Mouse (Mus musculus) olfactory bulb, adult 2 months (tissue): ENCODE results near the gene Stra6.

Experiments used
- CTCF ChIP-seq: fragments of 200-500 bp; IDR thresholded peaks from 2 replicates; pipeline ENCODE4 v1.5.1; 2012; ENCODE audit warnings: low read depth, mild to moderate bottlenecking, low read length, moderate library complexity; ENCODE audit not compliant: insufficient read depth
- POLR2A ChIP-seq: fragments of 200-500 bp; IDR thresholded peaks from 2 replicates; pipeline ENCODE4 v1.6.1; 2012; ENCODE audit warnings: mild to moderate bottlenecking, low read depth, low read length, moderate library complexity; ENCODE audit not compliant: insufficient read depth

DNA sequence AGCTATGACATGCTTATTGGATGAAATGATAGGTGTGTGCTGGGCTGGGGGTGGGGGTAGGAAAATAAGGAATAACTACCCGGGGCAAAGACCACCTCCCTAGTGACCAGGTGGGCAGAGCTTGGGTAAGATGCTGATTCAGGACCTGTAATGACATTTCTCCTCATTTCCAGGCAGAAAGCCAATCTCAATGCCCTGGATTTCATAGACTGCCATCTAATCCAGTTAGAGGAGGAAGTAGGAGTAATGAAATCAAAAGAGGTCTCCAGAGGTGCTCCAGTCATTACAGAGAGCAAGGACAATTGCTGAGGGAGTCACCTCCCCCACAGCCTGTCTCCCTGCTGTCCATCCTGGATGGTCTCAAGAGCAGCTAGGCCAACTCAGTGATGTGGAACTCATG is 3.7 kb upstream of the Stra6 start:
- TF ChIP-seq POLR2A = no peak
- TF ChIP-seq CTCF = no peak
